Mouse (Mus musculus) G1E (cell line): Measurements from ENCODE around the gene Rhox2b.
"Not testable (repeated sequence)": the region's sequence is repeated elsewhere in the genome, so short reads cannot be mapped to it uniquely, and the experiment has no call there.

ENCODE experiments used
- CTCF ChIP-seq: IDR thresholded peaks from 2 replicates; pipeline ENCODE4 v1.5.1; 2012; ENCODE audit warnings: low read depth, low read length, inconsistent platforms, mixed read lengths
- GATA1 ChIP-seq: IDR thresholded peaks from 2 replicates; pipeline ENCODE4 v1.6.1; 2012; ENCODE audit warnings: borderline replicate concordance, low read length, inconsistent platforms, mixed read lengths
- GATA2 ChIP-seq: IDR thresholded peaks from 2 replicates; pipeline ENCODE4 v1.6.1; 2012; ENCODE audit warnings: low read depth, low read length, inconsistent platforms, borderline replicate concordance
- TAL1 ChIP-seq: conservative IDR thresholded peaks from 2 replicates; pipeline ENCODE4 v1.6.1; 2012; ENCODE audit warnings: low read depth, low read length, inconsistent platforms, mixed read lengths

- not testable (repeated sequence) for TF ChIP-seq CTCF, GATA1, GATA2, TAL1
Measured at GRCm38 (mm10) chrX:37379728-37380127, 32.1 kb upstream of the Rhox2b start, which contains the start of gene Rhox3a2.
